Mouse (Mus musculus) CH12.LX (cell line): ENCODE data around the gene Nhlrc4. TPM values are rescaled to one million over a fixed set of nuclear protein-coding genes. Genes with fewer than 3 reads are reported as not detected.

Experiments
- DNase-seq: peaks from one replicate; pipeline ENCODE4 v3.0.0-alpha.2; 2013; ENCODE audit errors: extremely low read depth
- H3K27ac ChIP-seq: 2 replicates; pipeline ENCODE4 v1.5.1; 2012; ENCODE audit warnings: low read depth, mild to moderate bottlenecking, control low read depth, moderate library complexity; ENCODE audit not compliant: insufficient read depth
- H3K27me3 ChIP-seq: replicated peaks from 2 replicates; pipeline ENCODE3; 2012; ENCODE audit warnings: inconsistent platforms
- H3K36me3 ChIP-seq, 2 experiments: replicated peaks in 1 of 2; 2 replicates each; pipeline versions ENCODE3 to v1.6.1; 2012; ENCODE audit warnings: inconsistent platforms in 1 of 2, low read length in 1 of 2, mild to moderate bottlenecking in 1 of 2, mixed read lengths in 1 of 2, moderate library complexity in 1 of 2; ENCODE audit not compliant: control insufficient read depth in 1 of 2, insufficient read depth in 1 of 2
- H3K4me1 ChIP-seq, 2 experiments: 2 replicates each; pipeline ENCODE4 v1.6.1; 2012; ENCODE audit warnings: inconsistent platforms in 1 of 2, moderate library complexity in 1 of 2; ENCODE audit not compliant: insufficient read depth in 2 of 2, control insufficient read depth in 1 of 2
- H3K4me2 ChIP-seq: 2 replicates; pipeline ENCODE4 v1.6.1; 2012; ENCODE audit warnings: low read depth, mild to moderate bottlenecking, control low read depth; ENCODE audit not compliant: poor library complexity, insufficient read depth, severe bottlenecking
- H3K4me3 ChIP-seq, 3 experiments: fragments of 150-350 bp in 1 of 3; sonication (generic) in 1 of 3; replicated peaks in 1 of 3; 2 replicates each; pipeline versions ENCODE3 to v1.5.1; 2011 to 2012; ENCODE audit warnings: low read depth in 2 of 3, low read length in 2 of 3, mild to moderate bottlenecking in 2 of 3, moderate library complexity in 2 of 3, control low read depth in 1 of 3, improper control_type of control experiment in 1 of 3, inconsistent platforms in 1 of 3, mixed read lengths in 1 of 3; ENCODE audit not compliant: poor library complexity in 1 of 3
- H3K79me2 ChIP-seq: replicated peaks from 2 replicates; pipeline ENCODE4 v1.6.1; 2012; ENCODE audit warnings: mild to moderate bottlenecking, moderate library complexity; ENCODE audit not compliant: control insufficient read depth, poor library complexity, insufficient read depth, severe bottlenecking; ENCODE audit errors: extremely low read depth
- H3K9ac ChIP-seq: 2 replicates; pipeline ENCODE4 v1.6.1; 2012; ENCODE audit warnings: low read depth, mild to moderate bottlenecking, control low read depth, moderate library complexity; ENCODE audit not compliant: insufficient read depth
- H3K9me3 ChIP-seq: replicated peaks from 2 replicates; pipeline ENCODE3; 2012; ENCODE audit warnings: low read length, inconsistent platforms, mixed read lengths
- BHLHE40 ChIP-seq: IDR thresholded peaks from 2 replicates; pipeline ENCODE4 v1.6.1; 2011; ENCODE audit warnings: mild to moderate bottlenecking, low read depth, low read length, improper control_type of control experiment
- CHD2 ChIP-seq: IDR thresholded peaks from 2 replicates; pipeline ENCODE4 v1.6.1; 2011; ENCODE audit warnings: low read length, improper control_type of control experiment
- E2F4 ChIP-seq: IDR thresholded peaks from 2 replicates; pipeline ENCODE4 v1.6.1; 2011; ENCODE audit warnings: low read depth, low read length, improper control_type of control experiment; ENCODE audit not compliant: insufficient replicate concordance
- ELF1 ChIP-seq: IDR thresholded peaks from 2 replicates; pipeline ENCODE4 v1.6.1; 2014; ENCODE audit warnings: low read depth, mild to moderate bottlenecking, inconsistent platforms, low read length, improper control_type of control experiment
- EP300 ChIP-seq: IDR thresholded peaks from 2 replicates; pipeline ENCODE4 v1.6.1; 2011; ENCODE audit warnings: low read length, improper control_type of control experiment
- JUND ChIP-seq: conservative IDR thresholded peaks from 2 replicates; pipeline ENCODE4 v1.6.1; 2011; ENCODE audit warnings: low read depth, low read length, improper control_type of control experiment
- MAX ChIP-seq: IDR thresholded peaks from 2 replicates; pipeline ENCODE4 v1.6.1; 2011; ENCODE audit warnings: low read length, improper control_type of control experiment
- MXI1 ChIP-seq: IDR thresholded peaks from 2 replicates; pipeline ENCODE4 v1.6.1; 2011; ENCODE audit warnings: mild to moderate bottlenecking, low read depth, low read length, improper control_type of control experiment
- PAX5 ChIP-seq: IDR thresholded peaks from 2 replicates; pipeline ENCODE4 v1.6.1; 2012; ENCODE audit warnings: low read length, inconsistent platforms, mixed read lengths
- POLR2AphosphoS2 ChIP-seq: IDR thresholded peaks from 2 replicates; pipeline ENCODE4 v1.6.1; 2011; ENCODE audit warnings: low read depth, low read length, improper control_type of control experiment
- RAD21 ChIP-seq: IDR thresholded peaks from 2 replicates; pipeline ENCODE4 v1.6.1; 2011; ENCODE audit warnings: low read depth, mild to moderate bottlenecking, low read length, improper control_type of control experiment, moderate library complexity
- SIN3A ChIP-seq: IDR thresholded peaks from 2 replicates; pipeline ENCODE4 v1.6.1; 2012; ENCODE audit warnings: low read length, improper control_type of control experiment, inconsistent platforms
- SMC3 ChIP-seq: IDR thresholded peaks from 2 replicates; pipeline ENCODE4 v1.6.1; 2011; ENCODE audit warnings: low read depth, low read length, improper control_type of control experiment
- TBP ChIP-seq: conservative IDR thresholded peaks from 2 replicates; pipeline ENCODE4 v1.6.1; 2011; ENCODE audit warnings: low read depth, low read length, improper control_type of control experiment
- USF2 ChIP-seq: conservative IDR thresholded peaks from 2 replicates; pipeline ENCODE4 v1.6.1; 2011; ENCODE audit warnings: low read depth, low read length, improper control_type of control experiment
- ZC3H11A ChIP-seq: IDR thresholded peaks from 2 replicates; pipeline ENCODE4 v1.6.1; 2012; ENCODE audit warnings: low read depth, mild to moderate bottlenecking, inconsistent platforms, low read length, improper control_type of control experiment
- ZKSCAN1 ChIP-seq: IDR thresholded peaks from 2 replicates; pipeline ENCODE4 v1.6.1; 2012; ENCODE audit warnings: low read depth, inconsistent platforms, low read length, improper control_type of control experiment, borderline replicate concordance
- ZNF384 ChIP-seq: IDR thresholded peaks from 2 replicates; pipeline ENCODE4 v1.6.1; 2012; ENCODE audit warnings: low read depth, low read length, improper control_type of control experiment, inconsistent platforms
- dilution Hi-C: fragments of 300-500 bp; cut with MboI; formaldehyde crosslinking; loops from 2 replicates; pipeline ENCODE4 v1.14.3; 2020; ENCODE audit warnings: low sequenced_read_pairs; ENCODE audit not compliant: extremely low pct_unique_long_range_greater_than_20kb, extremely low pct_ligation_motif_present
- in situ Hi-C: fragments of 300-500 bp; cut with MboI; formaldehyde crosslinking; loops from 3 replicates; pipeline ENCODE4 v1.14.3; 2019; ENCODE audit warnings: low sequenced_read_pairs, low pct_ligation_motif_present, low pct_unique_long_range_greater_than_20kb, mixed read lengths
- polyA plus RNA-seq: library from polyadenylated mRNA; unstranded; fragments of >175 nt; gene quantifications from 2 replicates; pipeline ENCODE4 v1.2.1, GENCODE M21; 2012; ENCODE audit warnings: low read depth; ENCODE audit not compliant: insufficient read length
- total RNA-seq, 2 experiments: library from RNA; depleted of rRNA; stranded (reverse); fragments of 300-350 nt in 1 of 2; fragments of >200 nt in 1 of 2; gene quantifications; 2 replicates each; pipeline ENCODE4 v1.2.3; 2012 to 2014

Gene Nhlrc4
- total and polyA plus RNA-seq, 3 experiments = not detected

- H3K9ac ChIP-seq = no peak overlapping the region
- H3K9me3 ChIP-seq = no peaks in the 10 kb centered on the region
- in situ Hi-C loops (no loop called here), dilution Hi-C loops (no loop called here)
- H3K4me3 ChIP-seq = no peak overlapping the region
- H3K79me2 ChIP-seq = no peaks in the 10 kb centered on the region
- no peak for TF ChIP-seq PAX5
- no peak for TF ChIP-seq E2F4
- no peak for TF ChIP-seq ZKSCAN1
- no peak for TF ChIP-seq ZNF384
- TF ChIP-seq POLR2AphosphoS2 = no peak
- no peak for TF ChIP-seq ELF1
- TF ChIP-seq EP300 = no peak
- TF ChIP-seq SMC3 = no peak
- TF ChIP-seq MXI1 = no peak
- TF ChIP-seq TBP = no peak
- no peak for TF ChIP-seq SIN3A
- no peak for TF ChIP-seq CHD2
- TF ChIP-seq BHLHE40 = no peak
- TF ChIP-seq MAX = no peak
- TF ChIP-seq ZC3H11A = no peak
- no peak for TF ChIP-seq RAD21
- TF ChIP-seq USF2 = no peak
- TF ChIP-seq JUND = no peak
- H3K4me1 ChIP-seq = peaks cover 2 to 3% of the 10 kb centered on the region in 2 experiments; a peak in 1 of 4 replicates
- no peak overlapping the region for H3K27ac ChIP-seq
- H3K27me3 ChIP-seq = peaks cover 67% of the 10 kb centered on the region
- no peak overlapping the region for H3K4me2 ChIP-seq
- no peaks in the 10 kb centered on the region for H3K36me3 ChIP-seq
- no peak for DNase-seq
Observed at GRCm38 (mm10) chr17:25950706-25951105, 5.9 kb upstream of the Nhlrc4 start.

GRCm38 (mm10) chr17:25949981-25950380, 5.2 kb upstream of the Nhlrc4 start:
- no peak for DNase-seq
- Histone ChIP-seq H3K4me1 (peaks cover 2 to 3% of the 10 kb centered on the region in 2 experiments; a peak in 1 of 4 replicates), H3K4me2 (no peak overlapping the region), H3K79me2 (no peaks in the 10 kb centered on the region), H3K27ac (no peak overlapping the region), H3K9ac (no peak overlapping the region), H3K36me3 (no peaks in the 10 kb centered on the region), H3K9me3 (no peaks in the 10 kb centered on the region), H3K4me3 (no peak overlapping the region), H3K27me3 (peaks cover 69% of the 10 kb centered on the region)
- TF ChIP-seq CHD2 = no peak
- in situ Hi-C loops (no loop called here), dilution Hi-C loops (no loop called here)
